Mouse (Mus musculus) G1E (cell line): ENCODE measurements around the gene Fosb. TPM values are rescaled to one million over a fixed set of nuclear protein-coding genes. Genes with fewer than 3 reads are reported as not detected.

Experiments used
- ATAC-seq: 2 replicates; pipeline ENCODE4 v1.8.0; 2016; ENCODE audit warnings: mild to moderate bottlenecking; ENCODE audit not compliant: insufficient number of reproducible peaks, poor library complexity, low FRiP score, severe bottlenecking; ENCODE audit errors: extremely low read depth
- DNase-seq: peaks from one replicate; pipeline ENCODE4 v3.0.0; 2012; ENCODE audit warnings: low spot score
- H3K27me3 ChIP-seq: 2 replicates; pipeline ENCODE4 v1.6.1; 2012; ENCODE audit warnings: mild to moderate bottlenecking, low read length, inconsistent platforms; ENCODE audit not compliant: insufficient read depth
- H3K36me3 ChIP-seq: replicated peaks from 2 replicates; pipeline ENCODE3; 2012; ENCODE audit warnings: mild to moderate bottlenecking, inconsistent platforms
- H3K4me1 ChIP-seq: 2 replicates; pipeline ENCODE4 v1.6.1; 2012; ENCODE audit warnings: low read depth, low read length, inconsistent platforms, mixed read lengths; ENCODE audit not compliant: insufficient read depth
- H3K4me3 ChIP-seq: 2 replicates; pipeline ENCODE4 v1.5.1; 2012; ENCODE audit warnings: low read depth, mild to moderate bottlenecking, inconsistent platforms, low read length, moderate library complexity, mixed read lengths
- H3K9me3 ChIP-seq: replicated peaks from 2 replicates; pipeline ENCODE4 v1.6.1; 2012; ENCODE audit warnings: inconsistent platforms
- CTCF ChIP-seq: IDR thresholded peaks from 2 replicates; pipeline ENCODE4 v1.5.1; 2012; ENCODE audit warnings: low read depth, low read length, inconsistent platforms, mixed read lengths
- GATA1 ChIP-seq: IDR thresholded peaks from 2 replicates; pipeline ENCODE4 v1.6.1; 2012; ENCODE audit warnings: borderline replicate concordance, low read length, inconsistent platforms, mixed read lengths
- GATA2 ChIP-seq: IDR thresholded peaks from 2 replicates; pipeline ENCODE4 v1.6.1; 2012; ENCODE audit warnings: low read depth, low read length, inconsistent platforms, borderline replicate concordance
- POLR2AphosphoS5 ChIP-seq: IDR thresholded peaks from 2 replicates; pipeline ENCODE4 v1.6.1; 2012; ENCODE audit warnings: low read depth, low read length, inconsistent platforms; ENCODE audit not compliant: insufficient replicate concordance
- TAL1 ChIP-seq: conservative IDR thresholded peaks from 2 replicates; pipeline ENCODE4 v1.6.1; 2012; ENCODE audit warnings: low read depth, low read length, inconsistent platforms, mixed read lengths
- polyA plus RNA-seq: library from polyadenylated mRNA; stranded (reverse); fragments of >175 nt; gene quantifications from 2 replicates; pipeline ENCODE4 v1.2.3, GENCODE M21; 2012
- total RNA-seq, 2 experiments: library from RNA; stranded (forward) in 1 of 2; stranded (reverse) in 1 of 2; fragments of 200-1000 nt in 1 of 2; fragments of >200 nt in 1 of 2; fragmentation: Nextera tagmentation in 1 of 2; gene quantifications; 2 replicates each; pipeline ENCODE4 v1.2.3; 2014 to 2017

The Fosb gene
- total and polyA plus RNA-seq, 3 experiments: 0.38 to 0.61 TPM; not detected in 1

GRCm38 (mm10) chr7:19354991-19355390, 45.1 kb upstream of the Fosb start:
- DNase-seq: no peak
- TF ChIP-seq POLR2AphosphoS5 (no peak), TAL1 (no peak), CTCF (no peak), GATA2 (no peak), GATA1 (no peak)
- Histone ChIP-seq H3K27me3 (no peaks in the 10 kb centered on the region), H3K4me3 (no peak overlapping the region), H3K36me3 (peaks cover 78% of the 10 kb centered on the region), H3K9me3 (no peaks in the 10 kb centered on the region), H3K4me1 (peaks cover 36% of the 10 kb centered on the region)
- ATAC-seq: no peak

GRCm38 (mm10) chr7:19350221-19350620, 40.4 kb upstream of the Fosb start:
- H3K9me3 ChIP-seq: no peaks in the 10 kb centered on the region
- peaks cover 83% of the 10 kb centered on the region for H3K36me3 ChIP-seq

GRCm38 (mm10) chr7:19349188-19349915, 39.5 kb upstream of the Fosb start:
- no peaks in the 10 kb centered on the region for H3K27me3 ChIP-seq
- peaks cover 16% of the 10 kb centered on the region for H3K4me1 ChIP-seq
- no peak overlapping the region for H3K4me3 ChIP-seq
- ATAC-seq: no peak
- DNase-seq: no peak
- H3K9me3 ChIP-seq: no peaks in the 10 kb centered on the region
- TF ChIP-seq POLR2AphosphoS5 (no peak), TAL1 (no peak), GATA2 (no peak), CTCF (no peak), GATA1 (no peak)
- peaks cover 74% of the 10 kb centered on the region for H3K36me3 ChIP-seq

More at GRCm38 (mm10) chr7:19350221-19350620, 40.4 kb upstream of the Fosb start:
- no peak for DNase-seq
- no peaks in the 10 kb centered on the region for H3K27me3 ChIP-seq
- no peak for TF ChIP-seq POLR2AphosphoS5
- TF ChIP-seq GATA1: no peak
- no peak for TF ChIP-seq CTCF
- no peak for TF ChIP-seq TAL1
- TF ChIP-seq GATA2: no peak
- H3K4me3 ChIP-seq: no peak overlapping the region
- no peak for ATAC-seq
- peaks cover 14% of the 10 kb centered on the region for H3K4me1 ChIP-seq

- Histone ChIP-seq H3K27me3 (peaks cover 6% of the 10 kb centered on the region; the same call in 1 of the 2 replicates), H3K4me1 (peaks cover 22% of the 10 kb centered on the region), H3K36me3 (peaks cover 37% of the 10 kb centered on the region), H3K9me3 (no peaks in the 10 kb centered on the region), H3K4me3 (peak overlapping the region; percentile 79)
- DNase-seq (peak; percentile 97), ATAC-seq (peak; percentile 90)
- no peak for TF ChIP-seq TAL1
Measured at GRCm38 (mm10) chr7:19344938-19345471, 35.2 kb upstream of the Fosb start.

- no peak for ATAC-seq
- Histone ChIP-seq H3K4me3 (peak within 1 kb of the TSS; percentile 79), H3K9me3 (no peaks in the 10 kb centered on the region), H3K4me1 (peaks cover 22% of the 10 kb centered on the region), H3K36me3 (peaks cover 30% of the 10 kb centered on the region), H3K27me3 (peaks cover 6% of the 10 kb centered on the region; the same call in 1 of the 2 replicates)
- no peak for DNase-seq
- TF ChIP-seq GATA1: no peak
- no peak for TF ChIP-seq POLR2AphosphoS5
- TF ChIP-seq TAL1: no peak
- TF ChIP-seq GATA2: no peak
- no peak for TF ChIP-seq CTCF
Measured at GRCm38 (mm10) chr7:19344237-19344847, 34.5 kb upstream of the Fosb start, which contains the start of gene Ercc1. Gene Ercc1, plus strand, starts transcription at chr7:19344778.

- TF ChIP-seq TAL1 (no peak), CTCF (peak; percentile 71)
- H3K36me3 ChIP-seq: peaks cover 20% of the 10 kb centered on the region
- peaks cover 22% of the 10 kb centered on the region for H3K4me1 ChIP-seq
- no peaks in the 10 kb centered on the region for H3K9me3 ChIP-seq
- ATAC-seq: no peak
- DNase-seq: no peak
- H3K4me3 ChIP-seq: no peak overlapping the region
- H3K27me3 ChIP-seq: peaks cover 6% of the 10 kb centered on the region; the same call in 1 of the 2 replicates
Measured at GRCm38 (mm10) chr7:19343210-19343808, 33.5 kb upstream of the Fosb start.
